Mouse (Mus musculus): ENCODE results near the gene Fryl. TPM values are rescaled to one million over a fixed set of nuclear protein-coding genes. Genes with fewer than 3 reads are reported as not detected.

Fryl gene
- polyA plus RNA-seq, 1 experiment from 2014 or later = 24.2 TPM

- ATAC-seq (ENCODE audit: insufficient number of reproducible peaks, low FRiP score, low TSS enrichment, low read depth) (no peak), DNase-seq (ENCODE audit: low spot score) (no peak)
- Histone ChIP-seq H3K4me3 (ENCODE audit: low read depth, low read length) (no peak overlapping the region), H3K4me2 (ENCODE audit: low read depth, severe bottlenecking) (no peak overlapping the region), H3K9ac (ENCODE audit: low read length) (no peak overlapping the region), H3K36me3 (ENCODE audit: control insufficient read depth, insufficient read depth, low read length) (peaks cover 4% of the 10 kb centered on the region; the same call in 1 of the 2 replicates), H3K27me3 (ENCODE audit: control insufficient read depth, insufficient read depth, low read length) (no peaks in the 10 kb centered on the region), H3K27ac (replicated peaks; ENCODE audit: low read depth, low read length) (no peak overlapping the region), H3K9me3 (ENCODE audit: control insufficient read depth, low read length) (no peaks in the 10 kb centered on the region), H3K4me1 (ENCODE audit: control insufficient read depth, insufficient read depth, low read length) (no peaks in the 10 kb centered on the region)
- WGBS = 91% methylated on average over 6 of the region's 6 CpGs
Measured at GRCm38 (mm10) chr5:73130984-73131383, 125.4 kb downstream of the Fryl start.

DNA sequence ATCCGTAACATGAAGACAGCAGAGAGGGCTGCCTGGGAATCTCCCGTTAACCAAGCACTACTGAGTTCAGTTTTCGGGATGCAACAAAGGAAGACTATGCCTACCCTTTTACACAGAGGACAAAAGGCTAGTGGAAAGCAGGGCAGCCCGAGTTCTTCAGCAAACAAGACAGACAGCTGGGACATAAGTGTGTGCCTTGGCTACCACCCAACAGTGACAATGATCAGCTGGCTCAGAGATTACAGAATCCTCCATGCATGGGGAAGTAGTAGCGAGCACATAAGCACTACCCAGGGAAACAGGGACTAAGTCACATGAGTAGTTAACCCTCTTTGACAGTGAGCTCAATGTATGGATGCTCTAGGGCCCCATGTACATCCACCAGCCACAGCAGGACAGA, 126.5 kb downstream of the Fryl start:
- no peak for ATAC-seq (ENCODE audit: insufficient number of reproducible peaks, low FRiP score, low TSS enrichment, low read depth)
- WGBS = 93% methylated on average over 5 of the region's 5 CpGs
- H3K4me3 ChIP-seq (ENCODE audit: low read depth, low read length) = no peak overlapping the region
- H3K4me1 ChIP-seq (ENCODE audit: control insufficient read depth, insufficient read depth, low read length) = no peaks in the 10 kb centered on the region
- no peak for DNase-seq (ENCODE audit: low spot score)
- no peak overlapping the region for H3K27ac ChIP-seq (replicated peaks; ENCODE audit: low read depth, low read length)
- H3K9ac ChIP-seq (ENCODE audit: low read length) = no peak overlapping the region
- peaks cover 4% of the 10 kb centered on the region; the same call in 1 of the 2 replicates for H3K36me3 ChIP-seq (ENCODE audit: control insufficient read depth, insufficient read depth, low read length)
- H3K4me2 ChIP-seq (ENCODE audit: low read depth, severe bottlenecking) = no peak overlapping the region
- no peaks in the 10 kb centered on the region for H3K9me3 ChIP-seq (ENCODE audit: control insufficient read depth, low read length)
- no peaks in the 10 kb centered on the region for H3K27me3 ChIP-seq (ENCODE audit: control insufficient read depth, insufficient read depth, low read length)

DNA sequence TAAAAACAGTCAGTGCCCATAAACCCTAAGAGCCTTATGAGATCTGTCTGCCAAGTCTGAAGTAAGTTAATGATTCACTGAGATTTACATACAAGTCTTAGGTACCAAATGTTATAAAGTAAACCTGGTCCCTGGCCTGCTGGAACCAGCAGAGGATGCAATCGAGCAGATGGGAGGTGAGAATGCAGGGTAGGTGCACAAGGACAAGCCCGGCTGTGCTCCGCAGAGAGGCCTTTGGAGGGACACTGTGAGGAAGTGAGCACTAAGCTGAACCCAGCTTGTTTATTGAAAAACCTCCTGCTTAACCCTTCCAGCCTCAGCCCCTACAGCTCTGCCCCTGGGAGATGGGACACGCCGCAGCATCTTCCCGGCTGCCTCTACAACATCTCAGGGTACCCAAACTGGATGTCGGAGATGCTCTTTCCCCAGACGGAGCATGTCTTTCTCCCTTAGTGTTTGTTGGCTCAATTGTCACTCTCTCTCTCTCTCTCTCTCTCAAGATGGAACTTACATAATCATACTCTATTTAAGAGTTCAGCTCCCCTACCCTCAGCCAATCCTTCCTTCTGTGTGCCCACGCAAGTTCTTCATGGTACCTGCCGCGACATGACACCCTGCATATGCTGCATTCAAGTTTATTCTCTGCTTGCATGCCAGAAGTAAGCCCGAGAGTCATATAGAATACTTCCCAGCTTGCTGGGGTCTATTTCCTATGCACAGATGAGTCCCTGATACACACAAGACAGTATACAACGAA, 136.3 kb downstream of the Fryl start:
- H3K4me3 ChIP-seq (ENCODE audit: low read depth, low read length) = no peak overlapping the region
- no peak overlapping the region for H3K27ac ChIP-seq (replicated peaks; ENCODE audit: low read depth, low read length)
- H3K4me1 ChIP-seq (ENCODE audit: control insufficient read depth, insufficient read depth, low read length) = peaks cover 5% of the 10 kb centered on the region; the same call in 1 of the 2 replicates
- ATAC-seq (ENCODE audit: insufficient number of reproducible peaks, low FRiP score, low TSS enrichment, low read depth) (no peak), DNase-seq (ENCODE audit: low spot score) (no peak)
- no peak overlapping the region for H3K4me2 ChIP-seq (ENCODE audit: low read depth, severe bottlenecking)
- no peaks in the 10 kb centered on the region for H3K27me3 ChIP-seq (ENCODE audit: control insufficient read depth, insufficient read depth, low read length)
- peaks cover 3% of the 10 kb centered on the region; the same call in 1 of the 2 replicates for H3K36me3 ChIP-seq (ENCODE audit: control insufficient read depth, insufficient read depth, low read length)
- H3K9ac ChIP-seq (ENCODE audit: low read length) = no peak overlapping the region
- 84% methylated on average over 13 of the region's 13 CpGs for WGBS
- H3K9me3 ChIP-seq (ENCODE audit: control insufficient read depth, low read length) = no peaks in the 10 kb centered on the region

- Histone ChIP-seq H3K9ac (ENCODE audit: low read length) (no peak overlapping the region), H3K4me3 (ENCODE audit: low read depth, low read length) (no peak overlapping the region), H3K4me2 (ENCODE audit: low read depth, severe bottlenecking) (no peak overlapping the region), H3K27me3 (ENCODE audit: control insufficient read depth, insufficient read depth, low read length) (no peaks in the 10 kb centered on the region), H3K9me3 (ENCODE audit: control insufficient read depth, low read length) (no peaks in the 10 kb centered on the region), H3K36me3 (ENCODE audit: control insufficient read depth, insufficient read depth, low read length) (peaks cover 3% of the 10 kb centered on the region; the same call in 1 of the 2 replicates), H3K27ac (replicated peaks; ENCODE audit: low read depth, low read length) (no peak overlapping the region), H3K4me1 (ENCODE audit: control insufficient read depth, insufficient read depth, low read length) (peaks cover 5% of the 10 kb centered on the region; the same call in 1 of the 2 replicates)
- ATAC-seq (ENCODE audit: insufficient number of reproducible peaks, low FRiP score, low TSS enrichment, low read depth) = no peak
- no peak for DNase-seq (ENCODE audit: low spot score)
- WGBS = 56% methylated on average over 5 of the region's 5 CpGs
Measured at GRCm38 (mm10) chr5:73119524-73119923, 136.9 kb downstream of the Fryl start.

- H3K4me3 ChIP-seq (ENCODE audit: low read depth, low read length) = no peak overlapping the region
- H3K27me3 ChIP-seq (ENCODE audit: control insufficient read depth, insufficient read depth, low read length) = no peaks in the 10 kb centered on the region
- H3K9ac ChIP-seq (ENCODE audit: low read length) = no peak overlapping the region
- H3K27ac ChIP-seq (replicated peaks; ENCODE audit: low read depth, low read length) = no peak overlapping the region
- H3K4me2 ChIP-seq (ENCODE audit: low read depth, severe bottlenecking) = no peak overlapping the region
- H3K9me3 ChIP-seq (ENCODE audit: control insufficient read depth, low read length) = no peaks in the 10 kb centered on the region
- ATAC-seq (ENCODE audit: insufficient number of reproducible peaks, low FRiP score, low TSS enrichment, low read depth) (no peak), DNase-seq (ENCODE audit: low spot score) (no peak)
- peaks cover 3% of the 10 kb centered on the region; the same call in 1 of the 2 replicates for H3K36me3 ChIP-seq (ENCODE audit: control insufficient read depth, insufficient read depth, low read length)
- H3K4me1 ChIP-seq (ENCODE audit: control insufficient read depth, insufficient read depth, low read length) = peaks cover 5% of the 10 kb centered on the region; the same call in 1 of the 2 replicates
- WGBS = 93% methylated on average over 14 of the region's 14 CpGs
Measured at GRCm38 (mm10) chr5:73118786-73119185, 137.6 kb downstream of the Fryl start.

- H3K9ac ChIP-seq (ENCODE audit: low read length) = no peak overlapping the region
- peaks cover 3% of the 10 kb centered on the region; the same call in 1 of the 2 replicates for H3K36me3 ChIP-seq (ENCODE audit: control insufficient read depth, insufficient read depth, low read length)
- no peaks in the 10 kb centered on the region for H3K9me3 ChIP-seq (ENCODE audit: control insufficient read depth, low read length)
- DNase-seq (ENCODE audit: low spot score) = no peak
- H3K27me3 ChIP-seq (ENCODE audit: control insufficient read depth, insufficient read depth, low read length) = no peaks in the 10 kb centered on the region
- H3K4me3 ChIP-seq (ENCODE audit: low read depth, low read length) = no peak overlapping the region
- H3K4me1 ChIP-seq (ENCODE audit: control insufficient read depth, insufficient read depth, low read length) = peaks cover 2% of the 10 kb centered on the region; the same call in 1 of the 2 replicates
- no peak for ATAC-seq (ENCODE audit: insufficient number of reproducible peaks, low FRiP score, low TSS enrichment, low read depth)
- H3K27ac ChIP-seq (replicated peaks; ENCODE audit: low read depth, low read length) = no peak overlapping the region
- 91% methylated on average over 4 of the region's 4 CpGs for WGBS
- no peak overlapping the region for H3K4me2 ChIP-seq (ENCODE audit: low read depth, severe bottlenecking)
Measured at GRCm38 (mm10) chr5:73114878-73115277, 141.5 kb downstream of the Fryl start.

DNA sequence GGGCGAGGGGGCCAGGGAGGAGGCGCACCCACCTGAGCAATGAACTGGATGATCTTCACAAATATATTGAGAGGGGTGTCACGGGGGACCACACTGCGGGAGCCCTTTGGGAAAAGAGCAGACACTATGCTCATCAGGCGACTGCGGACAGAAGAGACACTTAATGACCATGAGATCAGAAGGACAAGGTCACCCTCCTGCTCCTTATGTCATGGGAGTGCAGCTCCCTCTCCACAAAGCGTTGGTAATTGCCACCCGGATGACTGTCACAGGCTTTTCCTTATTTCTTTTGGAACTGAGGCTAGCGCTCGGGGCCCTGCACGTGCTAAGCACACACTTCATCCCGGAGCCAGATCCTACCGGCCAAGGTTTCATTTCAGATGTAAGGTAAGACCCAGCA, 144.1 kb downstream of the Fryl start:
- Histone ChIP-seq H3K27ac (replicated peaks; ENCODE audit: low read depth, low read length) (no peak overlapping the region), H3K9ac (ENCODE audit: low read length) (no peak overlapping the region), H3K36me3 (ENCODE audit: control insufficient read depth, insufficient read depth, low read length) (peaks cover 7% of the 10 kb centered on the region; the same call in 1 of the 2 replicates), H3K4me3 (ENCODE audit: low read depth, low read length) (no peak overlapping the region), H3K9me3 (ENCODE audit: control insufficient read depth, low read length) (0 out of 2 replicates have a peak, but pooled peaks cover 3% of the 10 kb centered on the region), H3K4me1 (ENCODE audit: control insufficient read depth, insufficient read depth, low read length) (no peaks in the 10 kb centered on the region), H3K27me3 (ENCODE audit: control insufficient read depth, insufficient read depth, low read length) (no peaks in the 10 kb centered on the region), H3K4me2 (ENCODE audit: low read depth, severe bottlenecking) (no peak overlapping the region)
- ATAC-seq (ENCODE audit: insufficient number of reproducible peaks, low FRiP score, low TSS enrichment, low read depth) (no peak), DNase-seq (ENCODE audit: low spot score) (no peak)
- 93% methylated on average over 13 of the region's 13 CpGs for WGBS

GRCm38 (mm10) chr5:73103657-73104056, 152.8 kb downstream of the Fryl start:
- WGBS = 89% methylated on average over 7 of the region's 7 CpGs
- H3K36me3 ChIP-seq (ENCODE audit: control insufficient read depth, insufficient read depth, low read length) = peaks cover 2% of the 10 kb centered on the region; the same call in 1 of the 2 replicates
- ATAC-seq (ENCODE audit: insufficient number of reproducible peaks, low FRiP score, low TSS enrichment, low read depth) = no peak

More at GRCm38 (mm10) chr5:73103657-73104056, 152.8 kb downstream of the Fryl start:
- H3K9ac ChIP-seq (ENCODE audit: low read length) = no peak overlapping the region
- H3K4me1 ChIP-seq (ENCODE audit: control insufficient read depth, insufficient read depth, low read length) = no peaks in the 10 kb centered on the region
- no peak for DNase-seq (ENCODE audit: low spot score)
- no peaks in the 10 kb centered on the region for H3K9me3 ChIP-seq (ENCODE audit: control insufficient read depth, low read length)
- H3K27ac ChIP-seq (replicated peaks; ENCODE audit: low read depth, low read length) = no peak overlapping the region
- H3K4me2 ChIP-seq (ENCODE audit: low read depth, severe bottlenecking) = no peak overlapping the region
- no peak overlapping the region for H3K4me3 ChIP-seq (ENCODE audit: low read depth, low read length)
- no peaks in the 10 kb centered on the region for H3K27me3 ChIP-seq (ENCODE audit: control insufficient read depth, insufficient read depth, low read length)

All from limb, embryonic 11.5 days (tissue).